Mouse (Mus musculus): ENCODE data around the gene Capg. TPM values are rescaled to one million over a fixed set of nuclear protein-coding genes. Genes with fewer than 3 reads are reported as not detected.
A peak's percentile ranks its signal among the peaks of the same experiment; 100 is the strongest.

The Capg gene
- total and polyA plus RNA-seq, 3 experiments, result 9.5 to 16.1 (median 10.8) TPM

DNA sequence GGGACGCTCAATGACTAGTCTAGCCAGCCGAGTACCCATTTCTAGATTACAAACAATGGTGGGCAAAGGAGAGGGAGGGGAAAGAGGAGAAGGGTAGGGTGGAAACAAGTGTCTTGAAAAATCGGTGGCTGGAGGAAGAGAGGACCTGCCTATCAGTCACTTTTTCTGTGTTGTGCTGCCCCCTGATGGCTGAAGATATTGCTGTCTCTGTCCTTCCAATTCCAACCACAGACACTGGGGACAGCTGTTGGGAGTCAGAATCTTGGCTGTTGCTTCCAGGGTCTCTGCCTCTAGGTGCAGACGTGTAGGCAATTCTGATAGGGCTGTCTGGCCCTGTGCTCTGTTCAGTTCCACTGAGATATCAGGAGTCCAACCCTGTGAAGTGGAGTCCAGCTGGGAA, 21.9 kb downstream of the Capg start:
- Histone ChIP-seq H3K9ac (ENCODE audit: low read depth, low read length) (no peak overlapping the region), H3K27ac (no peak overlapping the region; the same call in none of the 2 replicates), H3K79me2 (replicated peaks; ENCODE audit: control insufficient read depth, insufficient read depth, low read length) (no peaks in the 10 kb centered on the region), H3K27me3 (ENCODE audit: control insufficient read depth, insufficient read depth, low read length) (no peaks in the 10 kb centered on the region), H3K36me3 (ENCODE audit: control insufficient read depth, insufficient read depth, low read length) (no peaks in the 10 kb centered on the region), H3K4me1 (ENCODE audit: control insufficient read depth, insufficient read depth, low read length) (peaks cover 6% of the 10 kb centered on the region), H3K4me3 (no peak overlapping the region)
- intact Hi-C loops (cut with DNase I), result loop anchor here (1.0 kb wide), 2 partner anchors 31 to 138 kb away; no protein-coding TSS in a partner anchor
- WGBS, result 3% methylated on average over 4 of the region's 4 CpGs
- TF ChIP-seq CTCF (IDR thresholded peaks at IDR 0.05), result peak; percentile 91
- 0 out of 2 replicates have a peak, but pooled peaks have one; percentile 31 for TF ChIP-seq POLR2A (IDR thresholded peaks at IDR 0.05; ENCODE audit: insufficient read depth, low read depth, low read length)
- TF ChIP-seq EP300 (IDR thresholded peaks at IDR 0.05; ENCODE audit: insufficient read depth, low read depth, low read length), result peak; percentile 95; the same call in 1 of the 2 replicates
- peak; percentile 84 to 88 for DNase-seq

DNA sequence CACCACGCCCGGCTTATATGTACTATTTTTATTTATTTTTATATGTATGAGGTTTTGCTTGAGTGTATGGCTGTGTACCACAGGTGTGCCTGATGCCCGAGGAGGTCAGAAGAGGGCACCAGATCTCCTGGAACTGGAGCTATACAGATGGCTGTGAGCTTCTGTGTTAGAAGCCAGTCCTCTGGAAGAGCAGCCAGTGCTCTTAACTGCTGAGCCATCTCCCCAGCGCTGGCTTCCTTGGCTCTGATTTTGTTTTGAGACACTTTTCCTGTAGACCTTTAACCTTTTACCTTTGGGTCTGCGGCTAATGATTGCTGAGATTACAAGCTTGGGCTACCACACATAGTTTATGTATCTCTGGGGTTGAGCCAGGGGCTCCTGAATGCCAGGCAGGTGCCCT, 23.3 kb downstream of the Capg start:
- intact Hi-C loops (cut with DNase I), result no loop called here
- Histone ChIP-seq H3K4me1 (ENCODE audit: control insufficient read depth, insufficient read depth, low read length) (peaks cover 9% of the 10 kb centered on the region), H3K27ac (no peak overlapping the region), H3K36me3 (ENCODE audit: control insufficient read depth, insufficient read depth, low read length) (no peaks in the 10 kb centered on the region), H3K4me3 (no peak overlapping the region), H3K9ac (ENCODE audit: low read depth, low read length) (no peak overlapping the region), H3K27me3 (ENCODE audit: control insufficient read depth, insufficient read depth, low read length) (no peaks in the 10 kb centered on the region), H3K79me2 (replicated peaks; ENCODE audit: control insufficient read depth, insufficient read depth, low read length) (no peaks in the 10 kb centered on the region)
- 71% methylated on average over 5 of the region's 5 CpGs for WGBS
- DNase-seq, result no peak
- no peak for TF ChIP-seq POLR2A (IDR thresholded peaks at IDR 0.05; ENCODE audit: insufficient read depth, low read depth, low read length)
- TF ChIP-seq EP300 (IDR thresholded peaks at IDR 0.05; ENCODE audit: insufficient read depth, low read depth, low read length), result no peak
- peak; percentile 54 for TF ChIP-seq CTCF (IDR thresholded peaks at IDR 0.05)

DNA sequence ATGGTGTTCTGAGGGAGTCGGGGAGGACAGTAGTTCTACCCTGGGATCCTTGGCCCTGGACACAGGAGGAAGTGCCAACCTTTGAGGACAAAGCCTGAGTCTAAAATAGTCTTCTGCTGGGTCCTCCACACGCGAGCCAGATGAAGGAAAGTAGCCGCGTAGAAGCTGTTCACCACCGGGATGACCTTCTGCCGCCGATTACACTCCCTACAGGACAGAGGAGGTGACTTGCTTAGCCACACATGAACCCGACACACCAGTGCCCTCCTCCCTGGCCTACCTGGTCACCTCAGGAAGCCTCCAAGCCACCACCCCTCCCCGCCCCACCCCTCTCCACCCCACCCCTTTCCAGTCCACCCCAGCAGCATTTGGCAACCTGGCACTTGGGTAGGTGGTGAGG, 24.5 kb downstream of the Capg start:
- DNase-seq, result peak in 1 of 2 experiments; percentile 44
- no peaks in the 10 kb centered on the region for H3K79me2 ChIP-seq (replicated peaks; ENCODE audit: control insufficient read depth, insufficient read depth, low read length)
- H3K4me1 ChIP-seq (ENCODE audit: control insufficient read depth, insufficient read depth, low read length), result peaks cover 9% of the 10 kb centered on the region
- H3K36me3 ChIP-seq (ENCODE audit: control insufficient read depth, insufficient read depth, low read length), result no peaks in the 10 kb centered on the region
- 0 out of 2 replicates have a peak overlapping the region, but pooled peaks have one; percentile 8 for H3K9ac ChIP-seq (ENCODE audit: low read depth, low read length)
- 65% methylated on average over 10 of the region's 10 CpGs for WGBS
- H3K27me3 ChIP-seq (ENCODE audit: control insufficient read depth, insufficient read depth, low read length), result no peaks in the 10 kb centered on the region
- no peak overlapping the region for H3K4me3 ChIP-seq
- TF ChIP-seq POLR2A (IDR thresholded peaks at IDR 0.05; ENCODE audit: insufficient read depth, low read depth, low read length) (no peak; the same call in 1 of the 2 replicates), EP300 (IDR thresholded peaks at IDR 0.05; ENCODE audit: insufficient read depth, low read depth, low read length) (0 out of 2 replicates have a peak, but pooled peaks have one; percentile 7)
- intact Hi-C loops (cut with DNase I), result no loop called here
- peak overlapping the region; percentile 71 for H3K27ac ChIP-seq

DNA sequence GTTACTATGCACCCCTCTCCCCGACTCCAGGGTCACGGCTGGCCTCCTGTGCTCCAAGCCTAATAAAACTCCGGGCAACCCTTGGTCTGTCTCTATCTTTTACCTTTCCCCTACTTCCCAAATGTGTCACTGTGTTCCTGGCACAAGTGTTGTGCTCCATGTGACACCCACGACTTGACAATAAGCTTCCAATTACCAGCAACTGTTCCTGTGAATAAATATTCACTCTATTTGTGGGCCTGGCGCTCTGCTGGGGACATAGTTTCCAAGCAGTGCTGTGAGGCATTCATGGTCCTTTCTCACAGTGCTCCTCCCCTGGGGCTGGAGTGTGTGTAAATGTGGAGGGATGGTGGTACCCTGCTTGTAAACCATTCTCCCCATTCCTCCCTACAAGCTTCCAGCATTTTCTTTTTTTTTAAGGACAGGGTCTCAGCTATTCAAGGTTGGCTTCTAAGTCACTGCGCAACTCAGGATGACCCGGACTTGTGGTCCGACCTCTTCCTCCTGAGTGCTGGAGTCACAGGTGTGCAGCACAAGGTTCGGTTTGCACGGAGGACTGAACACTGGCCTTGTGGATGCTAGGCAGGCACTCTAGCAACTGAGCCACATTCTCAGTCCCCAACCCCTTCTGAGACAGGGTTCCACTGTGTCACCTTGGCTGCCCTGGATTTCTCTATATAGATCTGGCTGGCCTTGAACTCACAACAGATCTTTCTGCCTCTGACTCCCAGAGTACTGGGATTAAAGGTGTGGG, 26.6 kb downstream of the Capg start:
- Histone ChIP-seq H3K9ac (ENCODE audit: low read depth, low read length) (no peak overlapping the region), H3K4me3 (no peak overlapping the region), H3K27me3 (ENCODE audit: control insufficient read depth, insufficient read depth, low read length) (no peaks in the 10 kb centered on the region), H3K27ac (peak overlapping the region; percentile 87), H3K36me3 (ENCODE audit: control insufficient read depth, insufficient read depth, low read length) (no peaks in the 10 kb centered on the region), H3K4me1 (ENCODE audit: control insufficient read depth, insufficient read depth, low read length) (peaks cover 8% of the 10 kb centered on the region), H3K79me2 (replicated peaks; ENCODE audit: control insufficient read depth, insufficient read depth, low read length) (no peaks in the 10 kb centered on the region)
- peak; percentile 61; the same call in 1 of the 2 replicates for TF ChIP-seq POLR2A (IDR thresholded peaks at IDR 0.05; ENCODE audit: insufficient read depth, low read depth, low read length)
- no peak for TF ChIP-seq CTCF (IDR thresholded peaks at IDR 0.05)
- peak; percentile 91 for TF ChIP-seq EP300 (IDR thresholded peaks at IDR 0.05; ENCODE audit: insufficient read depth, low read depth, low read length)
- DNase-seq, result peak in 1 of 2 experiments; percentile 64
- 64% methylated on average over 10 of the region's 10 CpGs for WGBS
- intact Hi-C loops (cut with DNase I), result no loop called here

DNA sequence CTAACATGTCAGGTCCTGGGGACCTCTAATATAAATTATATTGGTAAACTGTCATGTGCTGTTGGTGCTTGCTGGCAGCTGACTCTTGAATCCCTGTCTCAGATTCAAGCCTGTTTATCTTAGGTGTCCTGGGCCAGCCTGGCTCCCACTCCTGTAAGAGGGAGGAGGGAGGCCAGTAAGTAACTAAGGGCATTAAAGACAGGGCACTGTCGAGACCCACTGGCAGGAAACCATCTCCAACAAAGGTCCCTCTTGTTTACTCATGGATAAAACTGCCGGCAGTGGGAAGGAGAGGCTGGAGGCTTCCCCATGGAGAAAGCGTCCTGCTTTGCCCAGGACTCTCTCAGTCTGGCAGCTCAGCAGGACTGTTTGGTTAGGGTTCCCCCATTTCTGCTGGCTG, 27.6 kb downstream of the Capg start:
- Histone ChIP-seq H3K79me2 (replicated peaks; ENCODE audit: control insufficient read depth, insufficient read depth, low read length) (no peaks in the 10 kb centered on the region), H3K4me3 (no peak overlapping the region), H3K4me1 (ENCODE audit: control insufficient read depth, insufficient read depth, low read length) (peaks cover 7% of the 10 kb centered on the region; the same call in 1 of the 2 replicates), H3K27ac (peak overlapping the region; percentile 87), H3K27me3 (ENCODE audit: control insufficient read depth, insufficient read depth, low read length) (no peaks in the 10 kb centered on the region), H3K36me3 (ENCODE audit: control insufficient read depth, insufficient read depth, low read length) (no peaks in the 10 kb centered on the region), H3K9ac (ENCODE audit: low read depth, low read length) (no peak overlapping the region)
- 15% methylated on average over 3 of the region's 3 CpGs for whole genome bisulfite sequencing
- DNase-seq, result no peak
- intact Hi-C loops (cut with DNase I), result no loop called here
- no peak for TF ChIP-seq CTCF (IDR thresholded peaks at IDR 0.05)
- TF ChIP-seq EP300 (IDR thresholded peaks at IDR 0.05; ENCODE audit: insufficient read depth, low read depth, low read length), result 0 out of 2 replicates have a peak, but pooled peaks have one; percentile 25
- TF ChIP-seq POLR2A (IDR thresholded peaks at IDR 0.05; ENCODE audit: insufficient read depth, low read depth, low read length), result no peak

DNA sequence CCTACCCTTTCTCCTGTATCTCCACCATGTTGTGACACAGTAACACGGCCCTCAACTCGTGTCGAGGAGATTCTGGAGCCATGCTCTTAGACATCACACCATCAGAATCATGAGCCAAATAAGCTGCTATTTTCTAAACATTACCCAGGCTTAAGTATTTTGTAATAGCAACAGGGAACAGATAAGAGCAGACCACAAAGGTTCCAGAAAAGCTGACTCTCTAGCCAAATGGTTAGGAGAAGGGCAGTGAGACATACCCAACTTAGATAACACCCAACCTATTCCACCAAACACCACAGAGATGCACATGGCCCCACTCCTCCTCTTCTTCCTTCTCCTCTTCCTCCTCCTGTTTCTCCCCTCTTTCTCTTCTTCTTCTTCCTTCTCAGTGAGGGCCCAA, 31.9 kb downstream of the Capg start:
- no peak for TF ChIP-seq POLR2A (IDR thresholded peaks at IDR 0.05; ENCODE audit: insufficient read depth, low read depth, low read length)
- TF ChIP-seq CTCF (IDR thresholded peaks at IDR 0.05), result no peak
- no peak for TF ChIP-seq EP300 (IDR thresholded peaks at IDR 0.05; ENCODE audit: insufficient read depth, low read depth, low read length)
- WGBS, result 85% methylated on average over 3 of the region's 3 CpGs
- intact Hi-C loops (cut with DNase I), result no loop called here
- Histone ChIP-seq H3K4me1 (ENCODE audit: control insufficient read depth, insufficient read depth, low read length) (peaks cover 3% of the 10 kb centered on the region; the same call in 1 of the 2 replicates), H3K36me3 (ENCODE audit: control insufficient read depth, insufficient read depth, low read length) (no peaks in the 10 kb centered on the region), H3K27me3 (ENCODE audit: control insufficient read depth, insufficient read depth, low read length) (no peaks in the 10 kb centered on the region), H3K79me2 (replicated peaks; ENCODE audit: control insufficient read depth, insufficient read depth, low read length) (no peaks in the 10 kb centered on the region), H3K4me3 (no peak overlapping the region), H3K9ac (ENCODE audit: low read depth, low read length) (no peak overlapping the region), H3K27ac (no peak overlapping the region)
- no peak for DNase-seq

Data from heart, adult 2 months (tissue).